Mouse (Mus musculus) skeletal muscle tissue, adult 2 months (tissue): Measurements from ENCODE around the gene Fmo4.
A peak's percentile ranks its signal among the peaks of the same experiment; 100 is the strongest.

ENCODE experiments used
- DNase-seq: peaks from one replicate; pipeline ENCODE4 v3.0.0-alpha.2; 2012; ENCODE audit warnings: low read depth, low spot score

The Fmo4 gene

DNA sequence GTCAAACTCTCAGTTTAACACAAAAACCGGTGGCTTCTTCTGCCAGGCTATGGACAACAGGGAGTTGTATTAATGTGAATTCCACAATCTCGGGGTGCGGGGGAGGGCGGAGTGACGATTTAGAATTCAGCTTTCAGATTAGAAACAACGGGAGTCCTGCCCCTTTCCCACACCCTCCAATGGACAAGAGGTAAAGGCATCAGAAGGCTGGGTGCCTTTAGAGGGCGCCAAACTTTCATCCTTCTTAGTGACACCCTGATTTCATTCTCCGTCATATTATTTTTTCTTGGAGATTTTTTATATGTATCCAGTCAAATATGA is at the start of gene Fmo4:
TSS of gene Fmo4 (minus strand) at position 137 of the 321 bp plus-strand sequence.
- peak; percentile 10 for DNase-seq

DNA sequence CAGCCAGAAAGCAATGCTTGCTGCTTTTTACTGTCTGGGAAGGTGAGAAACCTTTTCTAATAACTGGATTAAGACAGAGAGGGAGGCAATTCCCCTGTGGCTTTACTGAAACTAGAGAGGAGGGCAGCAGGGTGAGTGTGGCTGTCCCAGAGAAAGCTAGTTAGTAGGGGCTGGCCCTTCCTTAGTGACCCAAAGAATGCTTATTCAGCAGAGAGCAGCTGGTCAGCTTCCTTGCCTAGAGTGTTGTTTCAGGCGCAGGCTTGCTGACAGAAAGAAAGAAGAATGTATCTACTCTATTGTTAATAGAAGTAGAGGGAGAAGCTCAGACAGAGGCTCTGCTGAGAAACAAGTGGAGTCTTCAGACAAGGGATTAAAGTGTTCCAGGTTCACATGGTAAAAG is 48.6 kb upstream of the Fmo4 start:
- DNase-seq = no peak

DNA sequence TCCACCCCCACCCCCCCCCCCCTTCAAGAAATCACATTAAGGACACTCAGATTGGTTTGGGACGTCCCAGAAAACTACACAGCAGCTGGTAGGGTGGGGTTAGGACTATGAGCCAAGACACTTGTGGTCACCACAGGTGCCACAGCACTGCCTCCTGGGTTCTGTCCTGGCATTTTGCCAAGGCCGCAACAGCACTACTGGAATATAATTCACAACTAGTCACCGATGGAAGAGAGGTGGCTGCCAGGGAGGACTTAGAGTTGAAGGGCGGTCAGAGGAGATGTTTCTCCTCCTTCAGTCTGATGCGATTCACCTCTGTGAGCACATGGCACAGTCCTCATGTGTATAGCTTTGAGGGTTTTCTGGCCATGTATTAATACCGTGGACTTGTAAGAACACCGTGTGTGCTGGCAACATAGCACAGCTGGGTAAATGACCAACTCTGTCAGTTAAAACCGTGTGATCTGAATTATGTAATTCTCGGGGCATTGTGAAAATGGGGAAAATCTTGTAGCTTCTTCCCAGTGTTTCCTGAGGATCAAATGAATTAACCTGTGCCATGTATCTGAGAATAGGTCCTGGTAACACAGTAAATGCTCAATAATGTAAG is 46.3 kb upstream of the Fmo4 start:
- DNase-seq = peak; percentile 49

DNA sequence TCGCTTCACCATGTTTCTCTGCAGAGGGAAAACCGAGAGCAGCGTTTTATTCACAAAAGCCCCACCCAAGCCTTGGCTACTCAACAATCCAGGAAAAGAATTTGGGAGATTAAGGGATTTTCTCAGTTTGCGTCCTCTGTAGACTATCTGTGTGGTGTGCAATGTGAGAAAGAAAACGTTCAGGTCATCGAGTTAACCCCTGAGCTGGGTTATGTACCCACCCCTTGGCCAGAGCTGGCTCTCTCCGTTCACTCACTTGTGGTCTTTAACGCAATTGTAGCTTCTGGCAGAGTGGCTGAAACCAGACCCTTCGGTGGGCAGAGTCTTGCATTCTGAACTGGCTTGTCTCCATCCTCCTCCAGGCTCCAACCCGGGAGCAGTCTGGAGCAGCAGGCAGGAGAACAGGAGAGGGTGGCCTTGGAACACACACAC is 45.8 kb upstream of the Fmo4 start:
- DNase-seq = no peak

DNA sequence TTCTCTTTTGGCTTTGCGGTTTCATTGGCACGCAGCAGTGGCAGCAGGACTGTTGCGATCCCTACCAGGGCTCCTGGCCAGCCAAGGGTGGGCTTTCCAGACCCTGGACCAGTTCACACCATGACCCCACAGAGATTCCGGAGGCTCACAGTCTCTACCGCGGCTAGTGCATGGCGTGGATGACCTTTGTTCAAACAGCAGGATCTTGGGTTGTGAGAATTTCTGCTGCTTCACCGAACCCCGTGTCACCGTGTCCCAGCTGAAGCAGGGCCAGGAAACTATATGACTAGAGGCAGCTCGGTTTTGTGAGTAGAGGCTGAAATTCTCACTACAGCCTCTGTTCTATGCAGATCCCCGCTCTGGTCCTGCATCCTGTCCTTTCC is 45.0 kb upstream of the Fmo4 start:
- peak; percentile 10 for DNase-seq

DNA sequence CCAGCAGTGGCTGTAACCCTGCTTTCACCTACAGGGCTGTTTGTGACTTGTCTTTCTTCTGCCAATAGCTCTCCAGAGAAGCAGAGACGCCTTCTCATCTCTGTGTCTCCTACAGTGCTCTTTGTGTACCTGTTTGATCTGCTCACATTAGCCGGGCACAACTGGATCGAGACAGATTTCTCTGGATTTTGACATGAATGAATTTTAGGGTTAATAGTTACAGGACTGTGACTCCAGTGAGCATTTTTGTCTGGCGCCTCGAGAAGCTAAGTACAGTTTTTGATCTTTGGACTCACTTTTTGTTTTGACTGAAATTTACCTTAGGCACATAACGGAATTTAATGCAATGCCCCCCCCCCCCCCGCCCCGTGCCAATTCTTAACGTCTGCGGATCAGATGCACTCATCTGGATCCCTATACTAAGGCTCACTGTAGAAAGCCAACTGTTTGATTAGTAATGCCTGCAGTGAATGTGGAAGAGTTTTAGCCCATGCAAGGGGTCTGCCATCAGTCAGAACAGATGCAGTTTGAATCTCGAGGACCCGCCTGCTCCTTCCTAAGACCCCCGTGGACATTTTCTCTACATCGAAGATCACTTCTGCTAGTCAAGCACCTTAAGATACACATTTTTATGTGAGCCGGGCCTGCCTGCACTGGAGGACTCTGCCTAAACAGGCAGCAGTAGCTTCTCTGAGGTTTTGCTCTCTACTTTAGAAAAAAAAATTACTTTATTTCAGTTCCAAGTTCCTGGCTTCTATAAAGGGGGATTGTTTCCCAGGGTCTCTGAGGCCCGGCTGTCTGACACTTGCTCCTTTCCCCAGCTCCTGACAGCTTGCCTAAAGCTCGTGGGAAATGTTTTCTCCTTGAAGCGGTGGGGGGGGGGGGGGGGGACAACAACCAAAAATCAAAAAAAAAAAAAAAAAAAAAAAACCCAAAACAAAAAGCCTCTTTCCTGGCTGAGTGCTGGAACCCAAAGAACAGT is 44.3 kb upstream of the Fmo4 start:
- no peak for DNase-seq

DNA sequence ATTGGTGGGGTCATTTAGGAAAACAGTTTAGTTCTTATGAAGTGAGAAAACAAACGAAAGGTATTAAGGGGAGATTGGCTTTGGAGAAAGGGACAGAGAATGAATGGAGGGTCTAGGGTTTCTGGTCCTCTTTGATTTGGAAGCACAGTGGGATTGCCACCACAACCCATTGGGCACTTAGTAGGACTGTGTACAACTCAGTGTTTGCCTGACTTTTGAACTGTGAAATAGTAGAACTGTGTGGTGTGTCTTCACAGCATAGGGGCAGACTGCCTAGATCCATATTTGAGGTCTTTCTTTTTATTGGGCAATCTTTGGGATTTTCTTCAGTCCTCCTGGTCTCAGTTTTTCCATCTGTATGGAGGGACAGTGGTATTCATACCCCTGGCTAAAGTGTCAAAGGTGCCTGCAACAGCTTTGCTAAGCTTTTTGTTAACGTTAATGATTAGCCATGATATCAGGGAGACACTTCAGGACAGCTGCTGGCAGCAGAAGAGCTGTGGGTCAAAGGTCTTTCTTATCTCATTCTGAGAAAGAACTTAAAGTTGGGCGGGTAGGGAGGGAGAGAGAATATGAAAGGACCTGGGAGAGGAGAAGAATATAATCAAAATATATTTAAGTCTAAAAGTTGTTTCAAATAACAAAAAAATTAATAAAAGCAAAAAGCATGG is 40.2 kb upstream of the Fmo4 start:
- no peak for DNase-seq

DNA sequence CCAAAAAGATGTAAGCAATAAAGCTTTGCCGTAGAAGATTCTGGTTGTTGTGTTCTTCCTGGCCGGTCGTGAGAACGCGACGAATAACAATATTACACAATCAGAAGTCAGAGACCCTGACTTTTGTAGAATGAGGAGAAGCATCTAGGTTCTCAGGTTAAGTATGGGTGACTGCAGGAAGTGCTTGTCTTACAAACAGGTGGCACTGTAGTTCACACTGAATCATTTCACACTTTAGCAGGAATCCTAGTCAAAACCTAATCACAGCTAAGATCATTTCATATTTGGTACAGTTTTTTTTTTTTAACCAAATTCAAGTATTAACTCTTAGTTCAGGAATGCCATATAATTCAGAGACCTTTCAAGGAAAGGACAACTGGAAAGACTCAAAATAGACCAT is 33.8 kb upstream of the Fmo4 start:
- no peak for DNase-seq

DNA sequence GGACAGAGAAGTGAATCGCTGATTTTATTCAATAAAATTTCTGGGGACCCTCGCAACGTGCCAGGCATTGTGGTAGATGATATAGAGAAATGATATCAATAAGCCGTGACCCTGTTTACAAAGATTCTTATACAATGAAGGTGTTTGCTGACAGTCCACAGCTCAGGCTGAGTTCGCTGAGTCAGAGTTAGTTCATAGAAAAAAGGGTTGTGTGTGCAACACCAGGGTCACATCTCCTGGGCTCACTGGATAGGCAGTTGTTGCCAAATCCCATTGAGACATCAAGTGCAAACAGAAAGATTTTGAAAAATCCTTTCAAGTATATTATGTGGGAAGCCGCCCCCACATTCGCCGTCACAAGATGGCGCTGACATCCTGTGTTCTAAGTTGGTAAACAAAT is 26.4 kb upstream of the Fmo4 start:
- DNase-seq = no peak

DNA sequence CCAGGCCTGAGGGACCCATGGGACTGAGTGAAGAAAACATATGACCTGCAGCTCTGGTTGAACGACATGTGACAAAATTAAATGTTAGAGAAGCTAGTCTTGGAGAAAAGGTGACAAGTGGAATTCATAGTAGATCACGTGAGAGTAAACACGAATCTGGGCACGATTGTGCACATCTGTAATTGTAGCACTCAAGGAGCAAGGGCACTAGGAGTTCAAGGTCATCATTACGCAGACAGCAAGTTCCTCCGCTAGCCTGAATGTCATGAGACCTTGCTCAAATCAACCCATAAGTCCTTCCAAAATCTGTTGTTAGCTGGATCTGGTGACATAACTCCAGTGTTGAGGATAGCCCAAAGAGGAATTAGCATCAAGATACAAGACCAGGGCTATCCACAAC is 25.2 kb upstream of the Fmo4 start:
- DNase-seq = no peak

DNA sequence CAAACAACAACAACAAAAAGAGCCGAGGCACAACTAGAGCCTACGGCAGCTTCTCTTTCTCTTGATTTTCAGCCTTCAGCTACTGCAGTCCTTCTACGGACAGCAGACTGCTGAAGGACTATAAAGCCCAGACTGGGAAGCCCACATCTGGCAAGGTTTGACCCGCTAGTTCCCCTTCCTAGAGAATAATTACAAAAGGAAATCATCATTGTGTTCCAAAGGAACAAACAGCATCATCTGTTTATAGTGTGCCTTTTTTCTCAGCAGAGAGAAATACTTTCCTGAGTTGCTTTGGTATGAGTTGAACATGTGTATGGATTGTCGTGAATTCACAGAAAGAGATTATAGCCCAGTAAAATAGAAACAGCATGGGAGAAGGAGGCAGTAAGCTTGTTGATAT is 20.6 kb upstream of the Fmo4 start:
- DNase-seq = no peak

DNA sequence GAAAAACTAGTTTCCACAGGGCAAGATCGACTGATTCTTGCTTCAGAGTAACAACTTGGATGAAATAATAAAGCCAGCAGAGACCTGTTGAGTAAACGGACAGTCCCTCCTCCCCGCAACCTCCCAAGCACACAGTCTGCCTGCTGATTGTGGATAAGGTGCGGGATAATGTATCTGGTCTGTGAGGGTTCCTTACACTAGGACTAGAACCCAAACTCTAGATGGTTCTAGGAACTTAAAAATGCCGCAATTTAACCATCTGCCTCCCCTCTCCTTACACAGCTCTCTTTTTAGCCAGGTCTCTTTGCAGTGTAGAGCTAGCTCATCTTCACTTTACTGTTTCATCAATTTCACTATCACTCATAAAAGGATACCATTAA is 18.8 kb upstream of the Fmo4 start:
- DNase-seq = no peak

DNA sequence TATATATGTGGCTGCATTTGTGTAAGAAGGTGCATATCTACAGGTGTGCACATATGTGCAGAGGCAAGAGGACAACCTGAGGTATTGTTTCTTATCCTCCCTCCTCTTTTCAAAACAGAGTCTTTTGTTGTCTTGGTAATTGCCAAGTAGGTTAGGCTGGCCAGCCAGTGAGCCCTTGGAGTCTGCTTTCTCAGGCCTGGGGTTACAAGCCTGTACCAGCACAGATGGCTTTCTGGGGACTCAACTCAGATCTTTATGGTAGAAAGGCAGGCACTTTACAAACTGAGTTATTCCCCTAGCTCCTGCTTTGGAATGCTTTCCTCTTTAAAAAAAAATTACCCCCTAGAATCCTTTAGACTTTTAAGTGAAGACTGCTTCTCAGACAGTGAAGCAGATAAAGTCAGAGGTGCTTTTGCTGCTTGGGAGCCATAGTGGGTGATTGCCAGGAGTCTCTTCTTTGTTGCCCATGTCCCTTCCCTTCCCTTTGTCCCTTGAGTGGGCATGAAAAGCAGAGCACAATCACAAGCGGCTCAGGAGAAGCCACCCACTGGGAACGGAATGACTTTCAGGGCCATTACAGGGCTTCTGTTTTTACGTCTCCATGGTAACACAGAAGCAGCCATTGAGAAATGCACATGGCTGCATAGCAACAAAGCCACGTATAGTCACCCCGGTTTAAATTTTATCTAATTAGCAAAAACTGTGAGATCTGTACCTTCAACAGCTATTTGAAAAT is 18.2 kb upstream of the Fmo4 start:
- no peak for DNase-seq

DNA sequence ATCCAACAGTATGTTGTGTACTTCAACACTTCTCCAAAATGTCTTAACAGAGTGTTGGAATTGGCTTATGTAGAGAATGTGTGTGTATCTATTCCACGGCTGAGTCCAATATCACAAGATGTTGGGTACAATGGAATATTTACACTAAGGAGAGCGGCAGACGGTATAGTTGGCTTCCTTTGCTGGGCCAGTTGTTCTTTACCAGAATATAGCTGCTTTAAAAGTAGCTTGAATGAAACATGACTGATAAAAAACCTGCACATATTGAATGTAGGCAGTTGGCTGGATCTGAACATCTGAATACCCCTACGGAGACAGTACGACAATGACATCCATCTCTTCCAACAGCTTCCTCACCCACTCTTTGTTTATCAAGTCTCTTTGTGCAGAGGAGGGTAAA is 5.5 kb upstream of the Fmo4 start:
- DNase-seq = no peak

DNA sequence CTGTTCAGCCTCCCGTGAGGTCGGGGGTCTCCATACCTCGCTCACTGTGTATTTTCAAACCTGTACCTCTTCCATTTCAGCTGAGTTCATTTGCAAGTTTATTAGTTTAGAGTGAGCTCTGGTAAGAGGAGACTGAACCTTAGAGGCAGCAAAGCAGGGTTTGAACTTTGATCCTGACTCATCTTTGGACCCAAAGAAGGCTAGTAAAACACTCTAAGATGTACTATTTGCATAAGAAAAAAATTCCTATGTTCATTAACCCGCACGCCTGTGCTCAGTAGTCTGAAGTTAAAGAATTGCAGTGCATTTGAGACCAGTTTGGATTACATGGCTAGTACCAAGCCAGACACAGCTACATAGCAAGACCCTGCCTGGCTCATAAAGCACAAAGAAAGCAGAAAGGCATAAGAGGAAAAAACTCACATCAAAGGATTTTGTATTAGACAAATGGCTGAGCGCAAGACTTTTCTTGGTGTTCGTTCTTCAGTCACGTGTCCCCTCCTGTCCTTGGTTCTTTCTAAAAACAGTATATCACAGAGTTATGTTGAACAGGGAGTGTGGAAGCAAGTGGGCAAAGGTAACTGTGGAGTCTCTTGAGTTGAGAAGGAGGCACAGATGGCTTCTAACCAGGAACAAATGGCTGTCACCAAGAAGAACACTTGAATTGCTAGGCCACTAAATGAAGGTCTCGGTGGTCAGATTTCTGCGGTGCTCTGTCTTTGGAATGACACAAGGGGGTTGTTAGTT is 1.8 kb upstream of the Fmo4 start:
- no peak for DNase-seq

DNA sequence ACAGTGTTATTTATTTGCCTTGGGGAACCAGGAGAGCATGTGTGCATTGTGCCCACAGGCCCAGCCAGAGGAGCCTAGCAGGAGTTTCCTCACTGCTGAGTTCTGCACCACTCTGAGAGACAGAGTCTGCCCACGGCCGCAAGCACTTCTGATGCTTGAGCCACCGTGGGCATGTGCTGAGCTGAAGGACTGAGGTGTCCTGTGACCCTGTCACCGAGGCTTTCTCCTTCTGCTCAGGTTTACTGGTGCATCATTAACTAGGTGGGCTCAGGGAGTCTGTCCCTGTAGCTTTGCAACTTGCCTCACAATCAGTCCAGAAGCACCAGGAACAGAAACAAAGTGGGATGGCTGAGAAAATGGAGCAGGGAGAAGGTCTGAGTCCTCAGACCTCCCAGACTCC is 1.2 kb upstream of the Fmo4 start:
- DNase-seq = no peak

DNA sequence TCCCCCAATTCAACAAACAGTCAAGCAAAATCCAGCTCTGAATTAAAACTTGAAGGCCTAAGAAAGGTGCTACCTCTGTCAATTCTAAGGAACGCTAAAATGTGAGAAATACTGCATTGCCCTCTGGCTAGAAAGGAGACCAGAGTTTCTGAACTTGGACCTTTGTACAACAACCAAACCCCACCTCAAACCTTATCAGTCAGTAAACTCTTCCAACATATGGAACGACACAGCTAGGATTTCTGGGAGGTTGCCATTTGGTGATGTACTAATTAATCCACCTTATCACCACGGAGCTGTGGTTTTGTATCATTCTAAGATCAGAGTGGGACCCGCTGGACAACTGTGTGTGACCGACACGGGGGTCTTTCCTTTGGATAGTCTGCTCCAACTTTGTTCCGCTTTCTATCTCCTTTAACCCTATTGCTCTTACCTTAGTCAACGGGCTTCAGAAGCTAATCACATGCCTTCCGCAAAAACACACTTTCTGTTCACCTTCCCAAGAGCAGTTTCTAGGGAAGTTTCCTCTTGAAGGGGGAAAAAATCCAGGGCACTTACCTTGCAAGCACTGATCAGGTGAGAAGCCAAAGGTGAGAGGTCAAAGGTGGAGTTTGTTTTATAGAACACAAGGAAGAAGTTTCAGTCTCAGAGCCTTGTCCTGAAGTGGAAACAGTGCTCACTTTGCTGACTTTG is 483 bp downstream of the Fmo4 start:
- no peak for DNase-seq

DNA sequence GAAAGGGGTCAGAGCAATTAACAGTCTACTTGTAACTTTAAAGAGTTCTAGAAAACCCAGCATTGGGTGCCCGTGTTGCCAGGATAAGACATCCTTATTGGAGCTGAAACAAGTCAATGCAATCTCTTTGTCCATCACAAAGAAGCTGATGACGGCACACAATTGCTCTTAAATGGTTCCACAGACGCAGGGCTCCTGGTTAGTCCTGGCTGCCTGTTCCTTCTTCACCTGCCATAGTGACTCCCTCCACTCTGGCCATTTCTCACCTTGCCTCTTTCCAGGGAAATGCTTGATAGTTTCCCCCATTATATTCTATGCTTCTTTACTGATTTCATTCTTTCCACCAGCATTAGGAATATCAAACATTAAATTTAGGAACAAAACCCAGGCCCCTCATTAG is 5.2 kb downstream of the Fmo4 start:
- no peak for DNase-seq

DNA sequence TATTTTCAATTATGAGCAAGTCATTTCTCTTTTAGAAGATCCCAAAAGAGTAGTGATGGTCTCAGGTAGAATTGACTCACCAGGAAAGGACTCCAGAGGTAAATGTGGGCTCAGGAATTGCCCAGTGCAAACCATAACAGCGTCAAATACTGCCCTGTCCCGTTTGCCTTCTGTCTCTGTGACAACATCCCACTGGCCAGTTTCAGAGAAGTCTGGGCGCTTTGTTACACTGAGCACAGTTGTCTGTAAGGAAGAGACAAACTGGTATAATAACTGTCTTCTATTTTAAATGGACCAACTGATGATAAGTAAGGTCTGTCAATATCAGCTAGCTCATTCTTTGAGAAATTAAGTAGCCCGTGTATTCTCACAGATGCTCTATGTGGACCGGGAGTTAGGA is 6.3 kb downstream of the Fmo4 start:
- DNase-seq = no peak

DNA sequence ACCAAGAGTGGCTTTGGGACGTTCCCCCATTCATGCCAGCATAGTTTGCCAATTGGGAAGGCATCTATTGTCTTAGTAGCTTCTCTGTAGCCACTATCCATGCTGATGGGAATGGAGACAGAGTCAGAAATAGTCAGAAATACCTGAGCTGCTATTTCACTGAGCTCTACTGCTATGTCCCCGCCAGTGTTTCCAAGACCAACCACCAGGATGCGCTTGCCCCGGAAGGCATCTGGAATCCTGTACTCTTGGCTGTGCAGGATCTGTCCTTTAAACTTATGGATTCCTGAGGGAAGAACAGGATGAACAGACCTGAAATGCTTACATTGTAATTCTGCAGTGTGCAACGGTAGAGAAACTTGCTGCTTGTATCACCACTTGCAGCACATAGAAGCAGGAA is 8.8 kb downstream of the Fmo4 start:
- DNase-seq = no peak

DNA sequence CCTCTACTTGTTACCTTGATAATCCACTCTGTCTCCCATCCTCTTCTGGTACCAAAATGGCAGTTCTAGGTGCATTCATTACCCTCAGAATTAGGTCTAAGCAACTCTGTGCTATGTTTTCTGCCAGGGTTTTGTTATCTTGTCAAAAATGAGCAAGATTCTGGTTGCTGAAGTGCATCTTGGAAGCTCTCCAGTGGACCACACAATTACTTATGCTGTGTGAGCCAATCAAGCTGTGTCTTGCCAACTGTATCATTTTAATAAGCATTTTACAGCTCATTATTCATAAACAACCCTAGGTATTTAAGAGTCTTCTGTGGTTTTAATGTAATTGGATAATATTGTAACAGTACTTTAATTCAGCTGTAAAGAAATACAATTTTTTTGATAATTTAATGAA is 17.3 kb downstream of the Fmo4 start:
- DNase-seq = no peak
